8 mouse cellular contexts compared by ENCODE assay signal in genomic region chr1:45022146-45022841, GRCm38 (mm10).
DNase-seq lines count a peak whose midpoint lies in the region; ATAC-seq lines count a peak whose summit lies in the region.

No protein-coding gene starts in this region.

- H3K4me2 ChIP-seq in embryonic facial prominence, embryonic 13.5 days, result no peak overlapping the region

- H3K4me1 ChIP-seq in embryonic facial prominence, embryonic 13.5 days, result peaks cover 12% of the 10 kb centered on the region; the same call in 1 of the 2 replicates
- peaks cover 14% of the 10 kb centered on the region; the same call in 1 of the 2 replicates for H3K4me1 ChIP-seq in embryonic facial prominence, embryonic 10.5 days

- H3K9ac ChIP-seq in embryonic facial prominence, embryonic 13.5 days, result no peak overlapping the region

- no peak for DNase-seq in embryonic facial prominence, embryonic 10.5 days (ENCODE audit: low spot score)
- peak; percentile 15 to 38 for DNase-seq in adrenal gland, postnatal 4 days (ENCODE audit: low spot score in 2 of 2)
- DNase-seq in heart, postnatal 25 days (ENCODE audit: low spot score), result peak; percentile 66
- peak; percentile 56 for DNase-seq in lung, postnatal 25 days (ENCODE audit: low spot score)
- DNase-seq in cerebellum, adult 11 months, result no peak
- DNase-seq in embryo, embryonic 9.5 days (ENCODE audit: extremely low spot score), result no peak

- H3K4me3 ChIP-seq in embryonic facial prominence, embryonic 13.5 days, result no peak overlapping the region
- no peak overlapping the region for H3K4me3 ChIP-seq in embryonic facial prominence, embryonic 10.5 days

- H3K27ac ChIP-seq in embryonic facial prominence, embryonic 13.5 days, result peak overlapping the region; percentile 60; the same call in 1 of the 2 replicates
- H3K27ac ChIP-seq in embryonic facial prominence, embryonic 10.5 days (replicated peaks), result no peak overlapping the region

- no peaks in the 10 kb centered on the region for H3K27me3 ChIP-seq in embryonic facial prominence, embryonic 13.5 days
- no peaks in the 10 kb centered on the region for H3K27me3 ChIP-seq in embryonic facial prominence, embryonic 10.5 days (replicated peaks; ENCODE audit: low read depth, poor library complexity, severe bottlenecking)

- H3K9me3 ChIP-seq in embryonic facial prominence, embryonic 13.5 days, result no peaks in the 10 kb centered on the region
- peaks cover 4% of the 10 kb centered on the region; the same call in 1 of the 2 replicates for H3K9me3 ChIP-seq in embryonic facial prominence, embryonic 10.5 days

- WGBS in embryonic facial prominence, embryonic 13.5 days, result 75% methylated on average over 1 of the region's 1 CpGs
- WGBS in embryonic facial prominence, embryonic 10.5 days, result 86% methylated on average over 1 of the region's 1 CpGs

- intact Hi-C loops in heart, postnatal 25 days (cut with DNase I), result no loop called here

- no peak for ATAC-seq in embryonic facial prominence, embryonic 13.5 days (ENCODE audit: insufficient number of reproducible peaks, insufficient read depth, low FRiP score, low TSS enrichment, low read depth)
- no peak for ATAC-seq in megakaryocyte-erythroid progenitor cell, adult 5-6 weeks (replicated peaks; ENCODE audit: low FRiP score, low TSS enrichment, poor library complexity, severe bottlenecking)

- no peaks in the 10 kb centered on the region for H3K36me3 ChIP-seq in embryonic facial prominence, embryonic 13.5 days
- H3K36me3 ChIP-seq in embryonic facial prominence, embryonic 10.5 days (replicated peaks), result no peaks in the 10 kb centered on the region

Comparison
In these comparisons a context has a peak if more than half of its experiments do, and no peak if none do; other contexts are left out.
1. DNase-seq: peak in adrenal gland, postnatal 4 days (2 of 2), heart, postnatal 25 days (single experiment) and lung, postnatal 25 days (single experiment); none in embryonic facial prominence, embryonic 10.5 days (single experiment), cerebellum, adult 11 months (single experiment) and embryo, embryonic 9.5 days (single experiment).